Mouse (Mus musculus) embryo, embryonic 9.5 days (tissue): ENCODE data around the gene Hoxa2.

Experiments
- DNase-seq: peaks from one replicate; pipeline ENCODE4 v3.0.0-alpha.2; 2017; ENCODE audit errors: extremely low spot score

Gene Hoxa2

GRCm38 (mm10) chr6:52179690-52180089 is 15.1 kb upstream of the Hoxa2 start:
- DNase-seq = no peak

- peak; percentile 53 for DNase-seq
Measured at GRCm38 (mm10) chr6:52178918-52179665, 14.5 kb upstream of the Hoxa2 start.

- DNase-seq = peak; percentile 57
Measured at GRCm38 (mm10) chr6:52177806-52178205, 13.2 kb upstream of the Hoxa2 start.

- peak; percentile 82 for DNase-seq
Measured at GRCm38 (mm10) chr6:52177061-52177735, 12.6 kb upstream of the Hoxa2 start, which contains the start of gene 5730596B20Rik. TSS of gene 5730596B20Rik (plus strand) at chr6:52177498.

GRCm38 (mm10) chr6:52176391-52176790 is 11.8 kb upstream of the Hoxa2 start:
- no peak for DNase-seq

GRCm38 (mm10) chr6:52175864-52176263 is 11.2 kb upstream of the Hoxa2 start:
- DNase-seq = peak; percentile 77

GRCm38 (mm10) chr6:52174968-52175751 is 10.5 kb upstream of the Hoxa2 start:
- DNase-seq = peak; percentile 87

GRCm38 (mm10) chr6:52173648-52174047 is 9.0 kb upstream of the Hoxa2 start:
- DNase-seq = no peak

- peak; percentile 95 for DNase-seq
Measured at GRCm38 (mm10) chr6:52172501-52172900, 7.9 kb upstream of the Hoxa2 start.

- DNase-seq = no peak
Measured at GRCm38 (mm10) chr6:52171938-52172337, 7.3 kb upstream of the Hoxa2 start.

- peak; percentile 82 for DNase-seq
Measured at GRCm38 (mm10) chr6:52171331-52171730, 6.7 kb upstream of the Hoxa2 start.

- DNase-seq = no peak
Measured at GRCm38 (mm10) chr6:52170898-52171223, 6.2 kb upstream of the Hoxa2 start.

- DNase-seq = no peak
Measured at GRCm38 (mm10) chr6:52170166-52170897, 5.7 kb upstream of the Hoxa2 start.

- no peak for DNase-seq
Measured at GRCm38 (mm10) chr6:52169499-52170165, 5.0 kb upstream of the Hoxa2 start.

- DNase-seq = no peak
Measured at GRCm38 (mm10) chr6:52168191-52169055, 3.8 kb upstream of the Hoxa2 start.

GRCm38 (mm10) chr6:52167736-52168161 is 3.1 kb upstream of the Hoxa2 start:
- no peak for DNase-seq

GRCm38 (mm10) chr6:52167176-52167575 is 2.5 kb upstream of the Hoxa2 start:
- DNase-seq = peak; percentile 51

- peak; percentile 73 for DNase-seq
Measured at GRCm38 (mm10) chr6:52166431-52167077, 1.9 kb upstream of the Hoxa2 start.

GRCm38 (mm10) chr6:52165441-52166370 is 1.1 kb upstream of the Hoxa2 start:
- peak; percentile 68 for DNase-seq
